Mouse (Mus musculus) small intestine, adult 2 months (tissue): ENCODE results near the gene Cldn7.

Experiments
- CTCF ChIP-seq: fragments of 200-500 bp; IDR thresholded peaks from 2 replicates; pipeline ENCODE4 v1.5.1; 2012; ENCODE audit warnings: low read depth, mild to moderate bottlenecking, control low read depth, inconsistent platforms, low read length, moderate library complexity, mixed read lengths; ENCODE audit not compliant: insufficient replicate concordance, insufficient read length; ENCODE audit errors: extremely low read depth
- POLR2A ChIP-seq: fragments of 200-500 bp; IDR thresholded peaks from 2 replicates; pipeline ENCODE4 v1.6.1; 2012; ENCODE audit warnings: low read depth, mild to moderate bottlenecking, control low read depth, inconsistent platforms, low read length, moderate library complexity

DNA sequence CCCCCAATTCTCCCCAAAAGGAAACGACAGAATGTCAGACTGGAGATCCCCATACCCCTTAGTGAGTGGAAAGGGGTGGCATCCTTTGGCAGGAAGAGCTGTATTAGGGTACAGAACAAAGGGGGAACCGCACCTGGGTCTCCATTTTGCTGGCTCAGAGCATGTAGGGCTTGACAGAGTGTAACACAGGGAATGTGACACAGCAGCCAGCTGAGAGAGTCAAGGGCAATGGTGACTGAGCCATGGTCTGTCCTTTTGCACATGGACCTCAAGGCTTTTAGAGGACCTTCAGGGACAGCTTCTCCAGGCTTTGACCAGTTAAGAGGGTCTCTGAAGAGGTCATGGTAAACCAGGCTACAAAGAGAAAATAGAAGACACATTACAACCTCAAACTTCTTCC is 10.3 kb downstream of the Cldn7 start:
- TF ChIP-seq CTCF (no peak), POLR2A (no peak)
